1 mouse cellular context compared by ENCODE assay signal in genomic region chr6:113669821-113670220, GRCm38 (mm10).
A peak's percentile ranks its signal among the peaks of the same experiment; 100 is the strongest.
TF ChIP-seq lines count a peak whose summit lies in the region.

No protein-coding gene starts in this region.

TF ChIP-seq in CH12.LX, 34 proteins besides CTCF, POLR2A, EP300 and RAD21:
- TF ChIP-seq NELFE (IDR thresholded peaks at IDR 0.05; ENCODE audit: low read depth, low read length) (peak; percentile 33; the same call in 1 of the 2 replicates), MAZ (IDR thresholded peaks at IDR 0.05; ENCODE audit: low read depth, low read length) (peak; percentile 85), USF1 (IDR thresholded peaks at IDR 0.05; ENCODE audit: low read depth, low read length) (peak; percentile 93), POLR2AphosphoS2 (IDR thresholded peaks at IDR 0.05; ENCODE audit: low read depth, low read length) (no peak), CHD2 (IDR thresholded peaks at IDR 0.05; ENCODE audit: low read length) (peak; percentile 87), IRF4 (IDR thresholded peaks at IDR 0.05; ENCODE audit: low read depth, low read length) (peak; percentile 82), NRF1 (IDR thresholded peaks at IDR 0.05; ENCODE audit: low read depth, low read length) (0 out of 2 replicates have a peak, but pooled peaks have one; percentile 34), ZKSCAN1 (IDR thresholded peaks at IDR 0.05; ENCODE audit: borderline replicate concordance, low read depth, low read length) (no peak), SIN3A (IDR thresholded peaks at IDR 0.05; ENCODE audit: low read length) (peak; percentile 98), SMC3 (IDR thresholded peaks at IDR 0.05; ENCODE audit: low read depth, low read length) (no peak), ZNF384 (IDR thresholded peaks at IDR 0.05; ENCODE audit: low read depth, low read length) (peak; percentile 55), JUN (IDR thresholded peaks at IDR 0.05; ENCODE audit: insufficient read depth, low read depth, low read length) (no peak), MYC (IDR thresholded peaks at IDR 0.05; ENCODE audit: low read depth, low read length) (peak; percentile 71), ELF1 (IDR thresholded peaks at IDR 0.05; ENCODE audit: low read depth, low read length) (peak; percentile 97), TCF12 (IDR thresholded peaks at IDR 0.05; ENCODE audit: low read depth, low read length) (peak; percentile 96), BHLHE40 (IDR thresholded peaks at IDR 0.05; ENCODE audit: low read depth, low read length) (peak; percentile 96), MXI1 (IDR thresholded peaks at IDR 0.05; ENCODE audit: low read depth, low read length) (peak; percentile 57), USF2 (conservative IDR thresholded peaks at IDR 0.05; ENCODE audit: low read depth, low read length) (peak; percentile 88), GABPA (IDR thresholded peaks at IDR 0.05; ENCODE audit: insufficient replicate concordance, low read depth, low read length) (no peak), MEF2A (IDR thresholded peaks at IDR 0.05; ENCODE audit: borderline replicate concordance, low read depth, low read length) (peak; percentile 88), MAX (IDR thresholded peaks at IDR 0.05; ENCODE audit: low read length) (peak; percentile 95), ZC3H11A (IDR thresholded peaks at IDR 0.05; ENCODE audit: low read depth, low read length) (no peak), RCOR1 (conservative IDR thresholded peaks at IDR 0.05; ENCODE audit: low read depth, low read length) (peak; percentile 89), KAT2A (IDR thresholded peaks at IDR 0.05; ENCODE audit: insufficient replicate concordance, low read length) (no peak), MAFK (IDR thresholded peaks at IDR 0.05; ENCODE audit: insufficient replicate concordance, low read length) (0 out of 2 replicates have a peak, but pooled peaks have one; percentile 29), ZMIZ1 (IDR thresholded peaks at IDR 0.05; ENCODE audit: low read depth, low read length) (peak; percentile 56), JUND (conservative IDR thresholded peaks at IDR 0.05; ENCODE audit: low read depth, low read length) (no peak; the same call in 1 of the 2 replicates), HCFC1 (IDR thresholded peaks at IDR 0.05; ENCODE audit: low read depth, low read length) (peak; percentile 58), CHD1 (IDR thresholded peaks at IDR 0.05; ENCODE audit: low read depth, low read length) (peak; percentile 67), E2F4 (IDR thresholded peaks at IDR 0.05; ENCODE audit: insufficient replicate concordance, low read depth, low read length) (no peak), ETS1 (conservative IDR thresholded peaks at IDR 0.05; ENCODE audit: low read depth, low read length) (peak; percentile 97), UBTF (IDR thresholded peaks at IDR 0.05; ENCODE audit: low read depth, low read length) (peak; percentile 71; the same call in 1 of the 2 replicates), TBP (conservative IDR thresholded peaks at IDR 0.05; ENCODE audit: low read depth, low read length) (peak; percentile 88), PAX5 (IDR thresholded peaks at IDR 0.05; ENCODE audit: low read length) (no peak)
